Comparison of ENCODE assay signal across 27 mouse cellular contexts in genomic region chr9:58789476-58789875, GRCm38 (mm10). TPM values are rescaled to one million over a fixed set of nuclear protein-coding genes. Genes with fewer than 3 reads are reported as not detected.
"Had no signal": no experiment of that assay in that cellular context is flagged by ENCODE, and none has a peak within 500 bp of the region (broad histone marks: within the 10 kb centered on the region; RNA-seq: fewer than 3 reads in every experiment).

No protein-coding gene starts in this region.

- H3K27me3 ChIP-seq: embryonic facial prominence, embryonic 12.5 days; embryonic facial prominence, embryonic 13.5 days; embryonic facial prominence, embryonic 15.5 days; forebrain, embryonic 12.5 days; forebrain, embryonic 13.5 days; forebrain, embryonic 15.5 days had no signal

- H3K4me1 ChIP-seq: embryonic facial prominence, embryonic 12.5 days; embryonic facial prominence, embryonic 13.5 days; embryonic facial prominence, embryonic 15.5 days; forebrain, embryonic 12.5 days; forebrain, embryonic 13.5 days; forebrain, embryonic 15.5 days had no signal

- H3K27ac ChIP-seq: embryonic facial prominence, embryonic 10.5 days; embryonic facial prominence, embryonic 12.5 days; embryonic facial prominence, embryonic 13.5 days; embryonic facial prominence, embryonic 15.5 days; forebrain, embryonic 10.5 days; forebrain, embryonic 12.5 days; forebrain, embryonic 13.5 days; forebrain, embryonic 15.5 days; gastrocnemius, adult 2 months; heart, adult 2 months; heart, embryonic 10.5 days had no signal

- H3K4me3 ChIP-seq: embryonic facial prominence, embryonic 10.5 days; embryonic facial prominence, embryonic 12.5 days; embryonic facial prominence, embryonic 13.5 days; embryonic facial prominence, embryonic 15.5 days; erythroblast, embryonic 14.5 days; forebrain, embryonic 10.5 days; forebrain, embryonic 12.5 days; forebrain, embryonic 13.5 days; forebrain, embryonic 15.5 days; gastrocnemius, adult 2 months; heart, adult 2 months; heart, embryonic 10.5 days had no signal

- DNase-seq: cerebellum, adult 8-10 months; cerebellum, adult 9-10 months; cerebellum, adult 9-11 months; cerebellum, postnatal 36 days; embryo, embryonic 11 days; forebrain, postnatal 0 days; gastrocnemius, adult 2 months; gastrocnemius, postnatal 10 days; gastrocnemius, postnatal 14 days; gastrocnemius, postnatal 25 days; gastrocnemius, postnatal 36 days; heart, adult 11 months; heart, adult 18-20 months; heart, adult 2 months had no signal

RNA-seq across cellular contexts. Expression of gene Hcn4, which starts 33.7 kb away (rescaled TPM):
- total RNA-seq: common myeloid progenitor, adult 5-6 weeks; granulocyte monocyte progenitor cell, adult 5-6 weeks had no signal
- polyA plus RNA-seq: erythroblast, embryonic 14.5 days had no signal

RNA-seq across cellular contexts. Expression of gene Rec114, which starts 45.7 kb away (rescaled TPM):
- total RNA-seq: gastrocnemius, adult 2 months; gastrocnemius, postnatal 36 days; gastrocnemius, postnatal 4 days; granulocyte monocyte progenitor cell, adult 5-6 weeks had no signal
